Mouse (Mus musculus) hindbrain, embryonic 14.5 days (tissue): Measurements from ENCODE around the gene Scg5. TPM values are rescaled to one million over a fixed set of nuclear protein-coding genes. Genes with fewer than 3 reads are reported as not detected.
A peak's percentile ranks its signal among the peaks of the same experiment; 100 is the strongest.

Source experiments
- ATAC-seq: fragments of 200-750 bp; cut with Nextera tagmentation; 2 replicates; pipeline ENCODE4 v1.8.0; 2017; ENCODE audit warnings: moderate number of reproducible peaks, mild to moderate bottlenecking, moderate TSS enrichment, moderate library complexity; ENCODE audit not compliant: low FRiP score
- DNase-seq: peaks from one replicate; pipeline ENCODE4 v3.0.0-alpha.2; 2015; ENCODE audit warnings: low spot score
- H3K27ac ChIP-seq: fragments of 300-500 bp; sonication (generic); 2 replicates; pipeline ENCODE4 v1.5.1; 2014; ENCODE audit warnings: mild to moderate bottlenecking, moderate library complexity
- H3K27me3 ChIP-seq: fragments of 300-500 bp; sonication (generic); 2 replicates; pipeline ENCODE4 v1.6.1; 2014; ENCODE audit warnings: mild to moderate bottlenecking, low read length, mixed read lengths; ENCODE audit not compliant: control insufficient read depth, insufficient read depth
- H3K36me3 ChIP-seq: fragments of 300-500 bp; sonication (generic); replicated peaks from 2 replicates; pipeline ENCODE4 v1.6.1; 2014; ENCODE audit not compliant: control insufficient read depth, insufficient read depth
- H3K4me1 ChIP-seq: fragments of 300-500 bp; sonication (generic); replicated peaks from 2 replicates; pipeline ENCODE4 v1.6.1; 2014; ENCODE audit warnings: antibody characterized with exemption, low read length, mixed read lengths; ENCODE audit not compliant: control insufficient read depth, insufficient read depth
- H3K4me2 ChIP-seq: fragments of 300-500 bp; sonication (generic); replicated peaks from 2 replicates; pipeline ENCODE4 v1.6.1; 2014; ENCODE audit warnings: mild to moderate bottlenecking, moderate library complexity
- H3K4me3 ChIP-seq: fragments of 300-500 bp; sonication (generic); replicated peaks from 2 replicates; pipeline ENCODE4 v1.5.1; 2014; ENCODE audit warnings: mild to moderate bottlenecking, low read length
- H3K9ac ChIP-seq: fragments of 300-500 bp; sonication (generic); 2 replicates; pipeline ENCODE4 v1.6.1; 2014
- H3K9me3 ChIP-seq: fragments of 300-500 bp; sonication (generic); 2 replicates; pipeline ENCODE4 v1.6.1; 2016; ENCODE audit warnings: low read length; ENCODE audit not compliant: control insufficient read depth
- WGBS: fragments of 180-500 bp; shearing (Covaris S2); extraction: QIAGEN DNeasy Blood & Tissue Kit; methylation state at CpG from one replicate; pipeline ENCODE4 v1.1.7; 2014; 5-methylcytosine and 5-hydroxymethylcytosine counted together
- polyA plus RNA-seq: library from polyadenylated mRNA; unstranded; fragments of >200 nt; fragmentation: Nextera tagmentation; extraction: Ambion mirVana; gene quantifications from 2 replicates; pipeline ENCODE4 v1.2.1, GENCODE M21; 2014

Gene Scg5
- polyA plus RNA-seq, 1 experiment from 2014 or later = 244 TPM

DNA sequence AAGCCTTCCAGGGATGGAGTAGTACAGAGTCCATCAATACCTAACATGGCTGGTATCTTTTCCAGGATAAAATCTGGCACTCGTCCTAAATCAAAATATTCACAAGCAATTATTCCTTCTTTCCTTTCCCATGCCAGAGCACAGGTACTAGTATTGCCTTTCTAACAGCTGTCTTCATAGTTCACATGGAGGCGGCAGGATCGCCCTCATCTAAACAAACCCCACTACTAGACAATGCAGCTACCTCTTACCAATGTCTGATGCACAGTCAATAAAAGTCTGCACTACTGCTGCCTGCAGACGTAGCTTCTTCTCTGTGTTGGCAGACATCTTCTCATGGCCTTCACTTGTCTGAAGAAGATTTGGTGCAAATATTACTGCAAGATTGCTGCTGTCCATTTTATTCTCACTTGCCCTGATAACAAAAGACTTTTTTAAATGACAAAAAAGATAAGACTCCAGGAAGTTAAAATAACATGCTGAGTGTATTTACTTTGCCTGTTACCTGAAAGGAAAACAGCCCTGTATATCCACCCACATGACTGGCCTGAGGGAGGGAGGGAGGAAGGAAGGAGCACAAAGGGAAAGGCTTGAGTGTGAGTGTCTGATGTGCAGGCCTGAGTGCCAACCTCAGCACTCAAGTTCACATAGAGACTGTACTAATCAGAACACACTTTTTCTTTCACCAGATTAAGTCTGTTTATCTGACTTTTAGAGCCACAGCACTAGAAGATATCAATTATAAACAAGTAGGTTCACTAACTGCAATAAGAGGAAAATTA lies 12.9 kb upstream of the Scg5 start:
- no peak overlapping the region for H3K4me2 ChIP-seq
- ATAC-seq = no peak

DNA sequence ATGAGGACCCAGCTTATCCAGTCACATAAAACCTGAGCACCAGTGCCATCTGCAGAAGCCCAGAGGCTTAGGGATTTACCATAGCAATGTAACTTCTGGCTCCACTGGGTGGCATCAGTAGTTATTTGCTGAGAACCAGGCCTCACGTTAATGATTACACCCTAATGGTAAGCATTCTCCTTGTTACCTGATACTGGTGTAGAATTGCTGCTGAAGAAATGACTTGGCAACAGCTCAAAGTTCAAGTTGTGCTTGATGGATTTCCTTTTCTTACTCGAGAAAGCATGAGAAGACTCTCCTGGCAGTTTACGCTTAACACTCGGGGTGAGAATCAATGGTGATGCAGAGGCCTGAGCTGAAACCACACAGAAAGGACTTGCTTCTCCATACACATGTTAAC lies 10.6 kb upstream of the Scg5 start:
- Histone ChIP-seq H3K36me3 (no peaks in the 10 kb centered on the region), H3K27ac (no peak overlapping the region), H3K4me1 (no peaks in the 10 kb centered on the region), H3K4me2 (no peak overlapping the region), H3K27me3 (no peaks in the 10 kb centered on the region), H3K9me3 (no peaks in the 10 kb centered on the region), H3K9ac (no peak overlapping the region), H3K4me3 (no peak overlapping the region)
- DNase-seq = no peak
- no peak for ATAC-seq
- WGBS = 83% methylated on average over 4 of the region's 4 CpGs

More for the DNA sequence above, 12.9 kb upstream of the Scg5 start:
- no peaks in the 10 kb centered on the region for H3K36me3 ChIP-seq
- H3K9me3 ChIP-seq = no peaks in the 10 kb centered on the region
- DNase-seq = no peak
- no peaks in the 10 kb centered on the region for H3K27me3 ChIP-seq
- 92% methylated on average over 4 of the region's 4 CpGs for whole genome bisulfite sequencing
- H3K4me3 ChIP-seq = no peak overlapping the region
- no peak overlapping the region for H3K27ac ChIP-seq
- no peaks in the 10 kb centered on the region for H3K4me1 ChIP-seq
- H3K9ac ChIP-seq = no peak overlapping the region

DNA sequence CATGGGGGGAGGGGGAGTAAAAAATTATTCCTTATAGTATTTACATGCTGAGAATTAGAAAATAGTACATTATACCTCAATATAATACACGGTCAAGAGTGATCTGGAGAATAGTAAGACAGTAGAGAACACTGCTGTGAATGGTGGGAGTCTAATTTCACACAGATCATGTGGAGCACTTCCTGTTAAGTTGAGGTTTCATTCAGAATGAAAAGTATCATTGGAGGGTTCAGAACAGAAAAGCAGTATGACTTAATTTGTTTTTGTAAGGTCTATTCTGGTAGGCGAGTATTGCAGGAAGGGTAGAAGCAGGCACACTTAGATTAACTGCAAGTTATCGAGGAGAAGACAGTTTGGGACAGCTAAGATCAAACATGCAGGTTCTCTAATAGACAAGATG lies 6.3 kb upstream of the Scg5 start:
- DNase-seq = no peak
- Histone ChIP-seq H3K27ac (no peak overlapping the region), H3K36me3 (0 out of 2 replicates have a peak, but pooled peaks cover 9% of the 10 kb centered on the region), H3K4me2 (no peak overlapping the region), H3K4me3 (no peak overlapping the region), H3K9me3 (no peaks in the 10 kb centered on the region), H3K4me1 (no peaks in the 10 kb centered on the region), H3K27me3 (no peaks in the 10 kb centered on the region), H3K9ac (no peak overlapping the region)
- WGBS = 92% methylated on average over 3 of the region's 3 CpGs
- no peak for ATAC-seq

DNA sequence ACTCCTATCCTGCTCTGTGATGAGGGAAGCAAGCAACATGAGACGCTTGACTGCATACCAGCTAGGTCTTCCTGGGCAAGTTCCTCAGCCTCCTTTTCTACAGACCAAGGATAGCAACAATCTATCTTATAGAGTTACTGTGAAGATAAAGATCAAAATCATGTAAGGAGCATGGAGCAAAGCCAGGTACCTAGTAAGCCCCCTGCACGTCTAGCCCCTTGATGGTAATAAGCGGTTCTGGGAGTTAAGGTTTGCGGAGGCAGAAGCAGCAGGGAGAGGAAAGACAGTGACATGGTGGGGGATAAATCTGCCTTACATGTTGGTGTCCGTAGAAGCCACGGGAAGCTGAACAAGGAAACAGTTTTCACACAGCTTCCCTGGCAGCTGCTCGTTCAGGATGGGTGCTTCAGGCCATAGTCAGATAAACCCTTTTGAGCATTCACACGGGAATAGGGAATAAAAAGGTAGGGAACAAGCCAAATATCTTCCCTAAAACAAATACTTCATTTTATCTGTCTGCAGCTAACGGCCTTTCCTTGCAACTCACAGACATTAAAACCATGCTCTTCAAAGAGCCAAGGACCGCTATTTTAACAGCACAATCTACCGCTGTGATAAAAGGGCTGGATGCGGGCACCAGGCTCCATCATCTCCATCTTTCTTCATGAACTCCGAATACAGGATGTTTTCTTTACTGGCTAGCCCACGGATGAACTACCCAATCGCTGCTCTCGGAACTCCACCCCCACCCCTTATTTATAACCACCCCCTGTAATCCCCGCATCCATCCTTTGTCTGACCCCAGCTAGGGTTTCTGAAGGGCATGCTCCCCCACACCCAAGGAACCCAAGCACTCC lies 607 bp downstream of the Scg5 start:
- 5% methylated on average over 17 of the region's 17 CpGs for WGBS
- ATAC-seq (peak; percentile 94), DNase-seq (peak; percentile 31)
- Histone ChIP-seq H3K9ac (peak overlapping the region; percentile 75), H3K36me3 (peaks cover 4% of the 10 kb centered on the region; the same call in 1 of the 2 replicates), H3K4me1 (peaks cover 33% of the 10 kb centered on the region), H3K4me2 (peak overlapping the region; percentile 82), H3K27me3 (no peaks in the 10 kb centered on the region), H3K4me3 (peak overlapping the region; percentile 44), H3K9me3 (no peaks in the 10 kb centered on the region), H3K27ac (peak overlapping the region; percentile 93)

DNA sequence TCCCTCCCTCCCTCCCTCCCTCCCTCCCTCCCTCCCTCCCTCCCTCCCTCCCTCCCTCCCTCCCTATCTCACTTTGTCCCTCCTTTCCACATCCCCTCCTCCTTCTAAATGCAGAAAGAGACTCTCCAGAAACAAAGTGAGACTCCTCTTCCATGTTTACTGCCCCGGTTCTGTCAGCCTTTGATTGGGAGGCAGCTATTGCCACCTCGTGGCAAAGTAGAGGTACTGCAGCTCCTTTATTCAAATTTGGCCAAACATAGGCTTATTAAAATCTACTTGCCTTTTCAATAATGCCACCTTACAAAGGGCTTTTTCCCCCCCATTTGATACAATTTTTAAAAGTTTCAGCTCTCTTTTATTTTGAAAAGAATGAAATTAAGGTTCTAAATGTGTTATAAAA lies 5.0 kb downstream of the Scg5 start:
- 0% methylated on average over 2 of the region's 2 CpGs for WGBS
- no peaks in the 10 kb centered on the region for H3K9me3 ChIP-seq
- DNase-seq = peak; percentile 82
- H3K36me3 ChIP-seq = peaks cover 30% of the 10 kb centered on the region
- ATAC-seq = no peak
- no peaks in the 10 kb centered on the region for H3K27me3 ChIP-seq
- no peak overlapping the region for H3K4me3 ChIP-seq
- no peak overlapping the region for H3K4me2 ChIP-seq
- no peak overlapping the region for H3K9ac ChIP-seq
- peaks cover 27% of the 10 kb centered on the region for H3K4me1 ChIP-seq
- no peak overlapping the region for H3K27ac ChIP-seq

DNA sequence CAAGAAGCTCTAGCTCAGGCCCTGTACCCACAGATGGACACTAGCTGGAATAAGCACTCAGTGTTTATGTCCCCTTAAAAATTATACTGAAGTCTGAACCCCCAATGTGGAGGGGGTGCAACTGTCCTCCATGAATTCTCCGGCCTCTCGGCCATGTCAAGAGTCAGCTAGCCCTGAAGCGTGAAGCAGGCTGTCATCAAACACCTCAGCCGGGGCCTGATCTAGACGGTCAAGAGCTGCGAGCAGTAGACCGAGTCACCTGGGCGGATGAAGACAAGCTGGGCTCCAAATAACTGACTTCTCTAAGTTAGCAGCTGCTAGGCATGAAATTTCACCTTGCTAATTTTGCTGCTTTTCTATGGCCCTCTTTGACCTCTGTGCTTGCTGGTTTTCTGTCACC lies 6.6 kb downstream of the Scg5 start:
- DNase-seq (no peak), ATAC-seq (no peak)
- Histone ChIP-seq H3K4me3 (no peak overlapping the region), H3K4me1 (peaks cover 22% of the 10 kb centered on the region), H3K9ac (no peak overlapping the region), H3K27me3 (no peaks in the 10 kb centered on the region), H3K27ac (no peak overlapping the region), H3K4me2 (no peak overlapping the region), H3K9me3 (no peaks in the 10 kb centered on the region), H3K36me3 (peaks cover 36% of the 10 kb centered on the region)
- WGBS = 93% methylated on average over 8 of the region's 8 CpGs

DNA sequence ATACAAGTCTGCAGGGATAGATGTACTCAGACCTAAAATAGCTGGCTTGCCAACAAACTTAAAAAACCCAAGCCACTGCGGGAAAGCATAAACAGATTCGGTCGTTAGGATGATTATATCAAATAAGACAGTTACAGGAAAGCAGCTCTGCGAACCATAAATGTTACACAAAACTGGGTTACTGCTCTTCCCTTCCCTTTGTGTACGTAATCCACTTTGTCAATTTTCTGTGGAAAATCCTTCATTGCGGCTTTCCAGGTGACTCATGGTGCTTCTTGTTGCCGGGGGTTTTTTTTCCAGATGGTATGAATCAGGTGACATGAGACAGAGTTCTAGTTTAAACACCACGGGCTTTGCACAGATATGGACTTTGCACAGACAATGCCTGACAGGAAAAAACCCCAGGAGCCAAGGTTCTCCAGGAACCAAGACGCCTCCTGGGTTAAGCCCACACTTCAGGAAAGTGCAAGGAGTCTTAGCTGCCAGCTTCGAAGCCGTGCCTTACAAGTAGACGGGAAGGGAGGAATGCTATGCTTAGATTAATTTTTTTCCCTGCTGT lies 7.7 kb downstream of the Scg5 start:
- Histone ChIP-seq H3K9ac (no peak overlapping the region), H3K4me1 (peaks cover 11% of the 10 kb centered on the region), H3K4me3 (no peak overlapping the region), H3K27me3 (no peaks in the 10 kb centered on the region), H3K9me3 (no peaks in the 10 kb centered on the region), H3K36me3 (peaks cover 43% of the 10 kb centered on the region), H3K4me2 (no peak overlapping the region), H3K27ac (no peak overlapping the region)
- no peak for ATAC-seq
- WGBS = 87% methylated on average over 12 of the region's 12 CpGs
- DNase-seq = no peak

DNA sequence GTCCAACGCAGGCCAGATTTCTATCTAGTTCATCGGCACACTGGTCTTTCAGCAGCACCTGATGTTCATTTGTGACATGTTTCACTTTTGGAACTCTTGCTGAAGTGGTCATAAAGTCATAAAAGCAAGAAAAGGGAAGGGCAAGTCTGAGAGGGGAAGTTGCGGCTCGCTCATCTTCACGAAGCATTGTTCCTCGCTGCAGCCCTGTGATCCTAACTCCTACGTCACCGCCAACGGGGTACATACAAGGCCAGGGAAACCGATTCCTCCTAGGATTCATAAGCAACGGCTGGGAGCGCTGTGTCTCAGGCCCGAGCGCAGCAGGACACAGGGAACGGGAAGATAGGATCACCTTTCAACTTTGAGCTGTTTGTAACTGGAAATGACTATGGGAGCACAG lies 8.8 kb downstream of the Scg5 start:
- Histone ChIP-seq H3K27ac (no peak overlapping the region), H3K9ac (no peak overlapping the region), H3K4me1 (no peaks in the 10 kb centered on the region; the same call in 1 of the 2 replicates), H3K4me2 (no peak overlapping the region), H3K36me3 (peaks cover 43% of the 10 kb centered on the region), H3K27me3 (no peaks in the 10 kb centered on the region), H3K4me3 (no peak overlapping the region), H3K9me3 (no peaks in the 10 kb centered on the region)
- DNase-seq (no peak), ATAC-seq (no peak)
- WGBS = 97% methylated on average over 15 of the region's 15 CpGs
